Mouse (Mus musculus): ENCODE measurements around the gene Eml1. TPM values are rescaled to one million over a fixed set of nuclear protein-coding genes. Genes with fewer than 3 reads are reported as not detected.

Gene Eml1
- total RNA-seq, 1 experiment = 4.2 TPM

DNA sequence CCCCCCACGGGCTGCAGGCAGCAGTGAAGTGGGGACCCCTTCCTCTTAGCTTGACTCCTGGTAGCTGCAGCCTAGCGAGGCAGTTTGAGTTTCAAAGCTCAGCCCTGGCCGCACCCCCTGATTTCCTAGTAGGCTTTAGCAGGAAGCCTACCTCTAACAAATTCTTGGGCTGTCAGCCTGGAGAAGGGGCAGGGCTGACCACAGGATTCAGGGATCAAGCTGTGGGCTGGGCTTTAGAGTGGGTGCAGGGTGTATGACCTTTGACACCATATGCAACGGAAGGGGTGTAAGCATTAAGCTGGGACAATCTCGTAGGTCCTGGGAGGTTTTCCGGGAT, 640 bp downstream of the Eml1 start:
- Histone ChIP-seq H3K27ac (ENCODE audit: insufficient read depth, low read depth, low read length, poor library complexity, severe bottlenecking) (no peak overlapping the region), H3K4me1 (ENCODE audit: control insufficient read depth in 2 of 2, insufficient read depth in 2 of 2, low read length in 2 of 2, poor library complexity in 1 of 2) (no peaks in the 10 kb centered on the region), H3K9me3 (ENCODE audit: control insufficient read depth, insufficient read depth, low read depth, low read length) (no peaks in the 10 kb centered on the region), H3K36me3 (ENCODE audit: control insufficient read depth, insufficient read depth, low read length, poor library complexity, severe bottlenecking) (no peaks in the 10 kb centered on the region), H3K4me3 (ENCODE audit: insufficient read depth in 1 of 2, low read depth in 1 of 2, low read length in 2 of 2, poor library complexity in 1 of 2, severe bottlenecking in 1 of 2) (no peak overlapping the region), H3K9ac (ENCODE audit: insufficient read depth, low read depth, low read length, poor library complexity, severe bottlenecking) (no peak overlapping the region)
- in situ Hi-C loops (cut with MboI; ENCODE audit: low sequenced_read_pairs in 2 of 2, unreplicated experiment in 2 of 2) = loop anchor here in 1 of 2 experiments (25.0 kb wide), 1 partner anchor 116 kb away; no protein-coding TSS in a partner anchor
- no peak for DNase-seq (ENCODE audit: low read depth, low spot score)
- TF ChIP-seq CHD2 (IDR thresholded peaks at IDR 0.05; ENCODE audit: low read depth, low read length) = no peak

DNA sequence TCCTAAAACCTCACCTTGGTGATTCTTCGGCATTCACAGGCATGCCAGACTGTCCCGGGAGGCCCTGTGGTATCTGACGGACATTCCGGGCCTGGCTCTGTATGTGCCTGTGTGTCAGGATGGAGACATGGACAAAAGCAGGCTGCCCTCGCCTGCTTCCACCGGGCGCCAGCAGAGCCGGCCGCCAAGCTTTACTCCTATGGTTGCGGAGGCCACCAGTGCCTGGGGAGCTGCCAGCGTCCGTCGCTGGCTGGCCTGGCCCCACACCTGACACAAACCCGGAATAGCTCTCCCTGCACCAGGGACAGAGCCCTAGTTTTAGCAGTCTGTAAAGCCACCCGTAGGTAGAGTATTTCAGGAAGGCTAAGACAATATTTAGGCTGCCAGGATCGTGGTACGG, 1.5 kb downstream of the Eml1 start:
- no peak overlapping the region for H3K9ac ChIP-seq (ENCODE audit: insufficient read depth, low read depth, low read length, poor library complexity, severe bottlenecking)
- no peak for DNase-seq (ENCODE audit: low read depth, low spot score)
- H3K27ac ChIP-seq (ENCODE audit: insufficient read depth, low read depth, low read length, poor library complexity, severe bottlenecking) = no peak overlapping the region
- no peak overlapping the region for H3K4me3 ChIP-seq (ENCODE audit: insufficient read depth in 1 of 2, low read depth in 1 of 2, low read length in 2 of 2, poor library complexity in 1 of 2, severe bottlenecking in 1 of 2)
- no peaks in the 10 kb centered on the region for H3K4me1 ChIP-seq (ENCODE audit: control insufficient read depth in 2 of 2, insufficient read depth in 2 of 2, low read length in 2 of 2, poor library complexity in 1 of 2)
- no peaks in the 10 kb centered on the region for H3K9me3 ChIP-seq (ENCODE audit: control insufficient read depth, insufficient read depth, low read depth, low read length)
- no peaks in the 10 kb centered on the region for H3K36me3 ChIP-seq (ENCODE audit: control insufficient read depth, insufficient read depth, low read length, poor library complexity, severe bottlenecking)
- TF ChIP-seq CHD2 (IDR thresholded peaks at IDR 0.05; ENCODE audit: low read depth, low read length) = no peak
- TF ChIP-seq HCFC1 (IDR thresholded peaks at IDR 0.05; ENCODE audit: borderline replicate concordance, insufficient read depth, low read length) = no peak
- no peak for TF ChIP-seq MAFK (IDR thresholded peaks at IDR 0.05; ENCODE audit: insufficient read depth, low read depth, low read length)
- TF ChIP-seq ZNF384 (IDR thresholded peaks at IDR 0.05; ENCODE audit: low read depth, low read length) = no peak
- TF ChIP-seq ZC3H11A (IDR thresholded peaks at IDR 0.05; ENCODE audit: borderline replicate concordance, low read depth, low read length) = no peak
- in situ Hi-C loops (cut with MboI; ENCODE audit: low sequenced_read_pairs in 2 of 2, unreplicated experiment in 2 of 2) = loop anchor here in 1 of 2 experiments (25.0 kb wide), 1 partner anchor 115 kb away; no protein-coding TSS in a partner anchor

DNA sequence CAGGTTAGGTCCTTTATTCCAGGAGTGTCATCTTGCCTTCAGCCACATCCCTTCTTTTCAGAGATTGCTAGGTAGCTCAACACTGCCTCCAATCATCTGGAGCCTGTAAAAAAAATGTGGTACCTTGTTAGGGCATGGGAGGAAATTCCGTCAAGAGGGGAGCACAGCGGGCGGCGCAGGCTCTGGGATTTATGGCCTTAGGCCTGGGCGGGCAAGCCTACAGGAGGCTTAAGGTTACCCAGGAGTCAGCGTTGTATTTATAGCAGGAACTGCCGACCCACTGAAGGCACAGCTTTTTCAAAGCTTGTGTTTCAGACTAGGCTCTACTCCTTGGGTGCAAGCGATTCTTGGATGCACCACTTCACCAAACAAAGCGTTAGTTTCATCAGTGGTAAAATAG, 2.9 kb downstream of the Eml1 start:
- no peak overlapping the region for H3K4me3 ChIP-seq (ENCODE audit: insufficient read depth in 1 of 2, low read depth in 1 of 2, low read length in 2 of 2, poor library complexity in 1 of 2, severe bottlenecking in 1 of 2)
- DNase-seq (ENCODE audit: low read depth, low spot score) = no peak
- H3K27ac ChIP-seq (ENCODE audit: insufficient read depth, low read depth, low read length, poor library complexity, severe bottlenecking) = no peak overlapping the region
- no peak overlapping the region for H3K9ac ChIP-seq (ENCODE audit: insufficient read depth, low read depth, low read length, poor library complexity, severe bottlenecking)
- no peak for TF ChIP-seq HCFC1 (IDR thresholded peaks at IDR 0.05; ENCODE audit: borderline replicate concordance, insufficient read depth, low read length)
- TF ChIP-seq CHD2 (IDR thresholded peaks at IDR 0.05; ENCODE audit: low read depth, low read length) = no peak
- TF ChIP-seq ZC3H11A (IDR thresholded peaks at IDR 0.05; ENCODE audit: borderline replicate concordance, low read depth, low read length) = no peak
- no peak for TF ChIP-seq MAFK (IDR thresholded peaks at IDR 0.05; ENCODE audit: insufficient read depth, low read depth, low read length)
- TF ChIP-seq ZNF384 (IDR thresholded peaks at IDR 0.05; ENCODE audit: low read depth, low read length) = no peak
- no peaks in the 10 kb centered on the region for H3K9me3 ChIP-seq (ENCODE audit: control insufficient read depth, insufficient read depth, low read depth, low read length)
- no peaks in the 10 kb centered on the region for H3K4me1 ChIP-seq (ENCODE audit: control insufficient read depth in 2 of 2, insufficient read depth in 2 of 2, low read length in 2 of 2, poor library complexity in 1 of 2)
- no peaks in the 10 kb centered on the region for H3K36me3 ChIP-seq (ENCODE audit: control insufficient read depth, insufficient read depth, low read length, poor library complexity, severe bottlenecking)
- in situ Hi-C loops (cut with MboI; ENCODE audit: low sequenced_read_pairs in 2 of 2, unreplicated experiment in 2 of 2) = loop anchor here in 1 of 2 experiments (25.0 kb wide), 1 partner anchor 114 kb away; no protein-coding TSS in a partner anchor

DNA sequence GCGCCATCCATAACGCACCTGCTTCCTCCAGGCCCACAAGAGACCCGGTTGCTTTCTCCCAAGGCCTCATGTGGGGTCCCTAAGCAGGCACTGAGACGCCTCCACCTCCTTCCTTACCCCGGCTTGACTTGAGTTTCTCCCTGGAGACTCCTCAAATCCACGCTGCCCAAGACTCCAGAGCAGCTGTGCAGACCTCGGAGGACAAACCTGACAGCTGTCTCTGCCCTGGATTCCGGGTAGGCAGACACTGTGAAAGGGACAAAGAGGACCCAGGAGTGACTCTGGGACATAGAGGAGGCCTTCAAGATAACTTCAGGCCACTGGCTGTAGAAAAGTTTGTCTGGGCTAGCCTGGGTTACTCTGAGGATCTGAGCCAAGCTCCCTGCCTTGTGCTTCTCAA, 3.9 kb downstream of the Eml1 start:
- Histone ChIP-seq H3K27ac (ENCODE audit: insufficient read depth, low read depth, low read length, poor library complexity, severe bottlenecking) (no peak overlapping the region), H3K9me3 (ENCODE audit: control insufficient read depth, insufficient read depth, low read depth, low read length) (no peaks in the 10 kb centered on the region), H3K36me3 (ENCODE audit: control insufficient read depth, insufficient read depth, low read length, poor library complexity, severe bottlenecking) (no peaks in the 10 kb centered on the region), H3K4me3 (ENCODE audit: insufficient read depth in 1 of 2, low read depth in 1 of 2, low read length in 2 of 2, poor library complexity in 1 of 2, severe bottlenecking in 1 of 2) (no peak overlapping the region), H3K9ac (ENCODE audit: insufficient read depth, low read depth, low read length, poor library complexity, severe bottlenecking) (no peak overlapping the region), H3K4me1 (ENCODE audit: control insufficient read depth in 2 of 2, insufficient read depth in 2 of 2, low read length in 2 of 2, poor library complexity in 1 of 2) (no peaks in the 10 kb centered on the region)
- no peak for DNase-seq (ENCODE audit: low read depth, low spot score)
- no peak for TF ChIP-seq MAFK (IDR thresholded peaks at IDR 0.05; ENCODE audit: insufficient read depth, low read depth, low read length)
- TF ChIP-seq ZNF384 (IDR thresholded peaks at IDR 0.05; ENCODE audit: low read depth, low read length) = no peak
- TF ChIP-seq HCFC1 (IDR thresholded peaks at IDR 0.05; ENCODE audit: borderline replicate concordance, insufficient read depth, low read length) = no peak
- TF ChIP-seq CHD2 (IDR thresholded peaks at IDR 0.05; ENCODE audit: low read depth, low read length) = no peak
- TF ChIP-seq ZC3H11A (IDR thresholded peaks at IDR 0.05; ENCODE audit: borderline replicate concordance, low read depth, low read length) = no peak
- in situ Hi-C loops (cut with MboI; ENCODE audit: low sequenced_read_pairs in 2 of 2, unreplicated experiment in 2 of 2) = loop anchor here in 1 of 2 experiments (25.0 kb wide), 1 partner anchor 113 kb away; no protein-coding TSS in a partner anchor
